11 mouse cellular contexts compared by ENCODE assay signal in the genomic region with DNA sequence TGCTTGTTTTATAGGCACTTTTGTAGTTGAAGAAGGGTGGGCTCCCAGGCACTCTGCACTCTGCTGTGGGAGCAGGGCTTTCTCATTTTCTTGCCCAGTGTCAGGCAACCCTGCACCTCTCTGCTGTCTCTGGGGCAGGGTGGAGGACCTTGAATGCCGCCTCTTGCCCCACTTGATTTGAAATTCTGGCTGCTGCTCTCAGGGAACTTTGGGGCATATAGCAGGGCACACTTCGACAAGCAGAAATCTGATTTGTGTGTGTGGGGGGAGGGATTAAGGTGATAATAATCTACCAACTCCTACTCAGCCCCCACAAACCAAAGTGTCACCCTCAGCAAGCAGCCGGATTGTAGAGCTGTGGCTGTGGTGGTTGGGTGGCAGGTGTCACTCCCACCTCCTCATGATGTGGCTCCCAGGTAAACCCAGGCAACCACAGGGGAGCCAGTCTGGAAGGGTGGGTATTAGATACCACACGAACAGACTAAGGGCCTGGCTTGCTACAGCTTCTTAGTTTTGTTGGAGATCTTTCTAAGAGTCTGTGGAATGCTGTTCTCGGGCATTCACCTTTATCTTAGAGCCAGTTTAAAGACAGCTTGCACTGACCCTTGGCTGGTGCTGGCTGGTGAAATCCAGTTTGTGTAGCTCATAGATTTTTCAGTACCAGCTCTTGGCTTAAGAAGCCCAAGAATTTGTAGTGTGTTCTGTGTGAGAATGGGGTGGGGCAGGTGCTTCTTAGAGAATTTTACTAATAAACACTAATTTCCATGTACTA.
DNase-seq lines count a peak whose midpoint lies in the region; ATAC-seq and TF ChIP-seq lines count a peak whose summit lies in the region.
"Had no signal": no experiment of that assay in that cellular context is flagged by ENCODE, and none has a peak within 500 bp of the region (broad histone marks: within the 10 kb centered on the region; RNA-seq: fewer than 3 reads in every experiment).

No protein-coding gene starts in this region.

- H3K79me2 ChIP-seq in liver, adult 2 months (ENCODE audit: control insufficient read depth, insufficient read depth, low read length) = peaks cover 36% of the 10 kb centered on the region

- no peaks in the 10 kb centered on the region for H3K27me3 ChIP-seq in liver, adult 2 months (ENCODE audit: control insufficient read depth, insufficient read depth, low read length)
- H3K27me3 ChIP-seq in liver, embryonic 11.5 days (replicated peaks; ENCODE audit: control insufficient read depth, insufficient read depth, low read length) = no peaks in the 10 kb centered on the region
- H3K27me3 ChIP-seq in kidney, embryonic 14.5 days (ENCODE audit: control insufficient read depth, insufficient read depth, low read length) = no peaks in the 10 kb centered on the region
- no peaks in the 10 kb centered on the region for H3K27me3 ChIP-seq in stomach, embryonic 16.5 days (ENCODE audit: control insufficient read depth, insufficient read depth, low read length)
- H3K27me3 ChIP-seq in forebrain, embryonic 12.5 days = no peaks in the 10 kb centered on the region

- ATAC-seq in liver, embryonic 11.5 days (replicated peaks; ENCODE audit: low FRiP score) = no peak
- ATAC-seq in kidney, embryonic 14.5 days (ENCODE audit: low FRiP score, low TSS enrichment) = no peak
- no peak for ATAC-seq in stomach, embryonic 16.5 days (ENCODE audit: insufficient read depth, low FRiP score)
- no peak for ATAC-seq in forebrain, embryonic 12.5 days (ENCODE audit: low FRiP score)

- no peaks in the 10 kb centered on the region for H3K9me3 ChIP-seq in liver, embryonic 11.5 days (ENCODE audit: control insufficient read depth, low read length)
- H3K9me3 ChIP-seq in kidney, embryonic 14.5 days (ENCODE audit: control insufficient read depth, low read length) = no peaks in the 10 kb centered on the region
- no peaks in the 10 kb centered on the region for H3K9me3 ChIP-seq in stomach, embryonic 16.5 days (replicated peaks; ENCODE audit: control insufficient read depth, low read length)
- H3K9me3 ChIP-seq in forebrain, embryonic 12.5 days = no peaks in the 10 kb centered on the region

- intact Hi-C loops in left cerebral cortex, postnatal 14 days (cut with DNase I) = no loop called here

- no peak overlapping the region for H3K4me2 ChIP-seq in liver, embryonic 11.5 days
- no peak overlapping the region for H3K4me2 ChIP-seq in kidney, embryonic 14.5 days (replicated peaks; ENCODE audit: low read depth, low read length)
- no peak overlapping the region for H3K4me2 ChIP-seq in stomach, embryonic 16.5 days (ENCODE audit: low read depth, low read length)
- no peak overlapping the region for H3K4me2 ChIP-seq in forebrain, embryonic 12.5 days

- WGBS in liver, adult 2 months = 57% methylated on average over 5 of the region's 5 CpGs
- 64% methylated on average over 5 of the region's 5 CpGs for WGBS in liver, embryonic 11.5 days
- WGBS in kidney, embryonic 14.5 days = 56% methylated on average over 5 of the region's 5 CpGs
- 64% methylated on average over 5 of the region's 5 CpGs for WGBS in stomach, embryonic 16.5 days
- 77% methylated on average over 5 of the region's 5 CpGs for WGBS in forebrain, embryonic 12.5 days

- DNase-seq in liver, adult 2 months (ENCODE audit: extremely low read depth, low read depth, low spot score) = peak; percentile 42
- no peak for DNase-seq in liver, embryonic 11.5 days (ENCODE audit: low spot score)
- no peak for DNase-seq in left cerebral cortex, postnatal 14 days (ENCODE audit: low spot score in 2 of 2)
- no peak for DNase-seq in left cerebral cortex, adult 8-10 months (ENCODE audit: low spot score in 2 of 2)
- DNase-seq: cerebellum, adult 8-10 months; heart, postnatal 14 days; right cerebral cortex, adult 18-20 months had no signal

- no peaks in the 10 kb centered on the region; the same call in 1 of the 2 replicates for H3K36me3 ChIP-seq in liver, adult 2 months (ENCODE audit: control insufficient read depth, insufficient read depth, low read length)
- H3K36me3 ChIP-seq in liver, embryonic 11.5 days (ENCODE audit: control insufficient read depth, insufficient read depth, low read length) = no peaks in the 10 kb centered on the region
- H3K36me3 ChIP-seq in kidney, embryonic 14.5 days (ENCODE audit: control insufficient read depth, insufficient read depth, low read length) = peaks cover 6% of the 10 kb centered on the region; the same call in 1 of the 2 replicates
- H3K36me3 ChIP-seq in stomach, embryonic 16.5 days (ENCODE audit: control insufficient read depth, insufficient read depth, low read length) = no peaks in the 10 kb centered on the region
- H3K36me3 ChIP-seq in forebrain, embryonic 12.5 days (replicated peaks) = no peaks in the 10 kb centered on the region

- no peak for TF ChIP-seq POLR2A in liver, adult 2 months (IDR thresholded peaks at IDR 0.05; ENCODE audit: extremely low read depth, insufficient read depth, low read length)

- H3K4me1 ChIP-seq in liver, adult 2 months (ENCODE audit: control insufficient read depth, insufficient read depth, low read length) = peaks cover 10% of the 10 kb centered on the region; the same call in 1 of the 2 replicates
- peaks cover 5% of the 10 kb centered on the region; the same call in 1 of the 2 replicates for H3K4me1 ChIP-seq in liver, embryonic 11.5 days (replicated peaks; ENCODE audit: control insufficient read depth, insufficient read depth, low read length)
- H3K4me1 ChIP-seq in brown adipose tissue, adult 24 weeks (ENCODE audit: control insufficient read depth, insufficient read depth, insufficient read length, low read length) = peaks cover 28% of the 10 kb centered on the region
- peaks cover 14% of the 10 kb centered on the region; the same call in 1 of the 2 replicates for H3K4me1 ChIP-seq in kidney, embryonic 14.5 days (ENCODE audit: control insufficient read depth, insufficient read depth, low read length)
- peaks cover 24% of the 10 kb centered on the region; the same call in 1 of the 2 replicates for H3K4me1 ChIP-seq in stomach, embryonic 16.5 days (ENCODE audit: control insufficient read depth, insufficient read depth, low read length)
- peaks cover 44% of the 10 kb centered on the region for H3K4me1 ChIP-seq in forebrain, embryonic 12.5 days

- TF ChIP-seq CTCF in liver, adult 2 months (IDR thresholded peaks at IDR 0.05; ENCODE audit: low read depth, low read length) = no peak

- no peak overlapping the region for H3K9ac ChIP-seq in liver, adult 2 months (ENCODE audit: low read depth, low read length)
- no peak overlapping the region for H3K9ac ChIP-seq in liver, embryonic 11.5 days (ENCODE audit: low read depth, low read length)
- H3K9ac ChIP-seq in kidney, embryonic 14.5 days (ENCODE audit: low read depth, low read length) = no peak overlapping the region
- H3K9ac ChIP-seq in stomach, embryonic 16.5 days (ENCODE audit: low read length) = no peak overlapping the region
- H3K9ac ChIP-seq in forebrain, embryonic 12.5 days = no peak overlapping the region

- H3K4me3 ChIP-seq in liver, adult 2 months (ENCODE audit: insufficient read depth, low read depth, low read length) = no peak overlapping the region
- no peak overlapping the region for H3K4me3 ChIP-seq in liver, embryonic 11.5 days (ENCODE audit: low read depth, low read length)
- no peak overlapping the region for H3K4me3 ChIP-seq in brown adipose tissue, adult 24 weeks (ENCODE audit: insufficient read depth, low read depth, low read length)
- no peak overlapping the region for H3K4me3 ChIP-seq in kidney, embryonic 14.5 days (ENCODE audit: low read length)
- no peak overlapping the region for H3K4me3 ChIP-seq in stomach, embryonic 16.5 days (replicated peaks; ENCODE audit: low read length)
- H3K4me3 ChIP-seq in forebrain, embryonic 12.5 days (replicated peaks) = no peak overlapping the region

- no peak overlapping the region for H3K27ac ChIP-seq in liver, adult 2 months (replicated peaks; ENCODE audit: insufficient read depth, low read depth, low read length)
- no peak overlapping the region for H3K27ac ChIP-seq in liver, embryonic 11.5 days (ENCODE audit: low read depth, low read length)
- peak overlapping the region; percentile 77 for H3K27ac ChIP-seq in brown adipose tissue, adult 24 weeks (replicated peaks; ENCODE audit: low read depth, low read length)
- peak overlapping the region; percentile 57; the same call in 1 of the 2 replicates for H3K27ac ChIP-seq in kidney, embryonic 14.5 days (ENCODE audit: low read depth, low read length)
- H3K27ac ChIP-seq in stomach, embryonic 16.5 days (ENCODE audit: low read length) = peak overlapping the region; percentile 69
- H3K27ac ChIP-seq in forebrain, embryonic 12.5 days = no peak overlapping the region

Comparison
In these comparisons a context has a peak if more than half of its experiments do, and no peak if none do; other contexts are left out.
1. H3K27ac ChIP-seq: peak in brown adipose tissue, adult 24 weeks (single experiment), kidney, embryonic 14.5 days (single experiment) and stomach, embryonic 16.5 days (single experiment); none in liver, adult 2 months (single experiment), liver, embryonic 11.5 days (single experiment) and forebrain, embryonic 12.5 days (single experiment).